16 mouse cellular contexts compared by ENCODE assay signal in the genomic region with DNA sequence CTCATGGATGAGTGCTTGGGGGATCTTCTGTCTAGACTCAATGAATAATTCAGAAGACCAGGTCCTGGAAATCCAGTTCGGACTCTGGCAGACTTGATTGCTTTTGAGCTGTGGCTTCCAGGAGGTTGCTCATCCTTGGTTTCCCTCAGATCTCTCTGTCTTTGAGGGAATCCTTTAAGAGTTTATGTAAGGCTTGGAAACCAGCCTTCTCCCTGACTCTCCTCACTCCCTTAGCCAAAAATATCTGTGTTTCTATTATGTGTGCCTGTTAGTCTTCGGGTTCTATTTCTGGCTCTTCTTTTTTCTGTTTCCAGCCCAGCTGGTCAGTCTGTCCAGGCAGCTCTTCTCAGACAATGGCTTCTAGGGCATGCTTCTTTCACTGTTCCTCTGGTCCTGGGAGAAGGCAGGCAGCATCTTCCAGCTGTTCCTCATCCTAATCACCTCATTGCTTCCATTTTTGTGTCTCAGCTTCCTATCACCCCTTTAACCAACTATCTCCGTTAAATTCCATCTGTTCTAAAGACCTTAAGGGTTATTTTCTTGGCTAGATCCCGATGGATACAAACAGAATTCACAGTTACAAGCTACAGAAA.
DNase-seq lines count a peak whose midpoint lies in the region; ATAC-seq and TF ChIP-seq lines count a peak whose summit lies in the region.
"Had no signal": no experiment of that assay in that cellular context is flagged by ENCODE, and none has a peak within 500 bp of the region (broad histone marks: within the 10 kb centered on the region; RNA-seq: fewer than 3 reads in every experiment).

No protein-coding gene starts in this region.

- H3K27ac ChIP-seq in heart, adult 2 months = peak overlapping the region; percentile 72
- H3K27ac ChIP-seq in heart, embryonic 11.5 days (ENCODE audit: low read depth, low read length) = no peak overlapping the region
- peak overlapping the region; percentile 41; the same call in 1 of the 2 replicates for H3K27ac ChIP-seq in heart, embryonic 13.5 days (replicated peaks)
- peak overlapping the region; percentile 68 for H3K27ac ChIP-seq in lung, embryonic 16.5 days (ENCODE audit: low read length)
- H3K27ac ChIP-seq in liver, embryonic 11.5 days (ENCODE audit: low read depth, low read length) = no peak overlapping the region
- H3K27ac ChIP-seq: embryonic facial prominence, embryonic 13.5 days; hindbrain, embryonic 14.5 days; intestine, embryonic 15.5 days; liver, embryonic 13.5 days; midbrain, embryonic 15.5 days had no signal

- peak in 1 of 2 experiments; percentile 15 for DNase-seq in heart, adult 2 months
- peak; percentile 74 for DNase-seq in brain, adult 2 months (ENCODE audit: low read depth, low spot score)
- DNase-seq in liver, embryonic 11.5 days (ENCODE audit: low spot score) = no peak
- DNase-seq in MN1 (ENCODE audit: low spot score) = no peak
- DNase-seq in B cell, adult 2 months = no peak
- DNase-seq: adrenal gland, postnatal 36 days; cerebellum, adult 8-10 months; liver, embryonic 13.5 days; thymus, postnatal 36 days had no signal

- no peak overlapping the region for H3K4me3 ChIP-seq in heart, adult 2 months
- H3K4me3 ChIP-seq in heart, embryonic 11.5 days (ENCODE audit: low read depth, low read length) = no peak overlapping the region
- H3K4me3 ChIP-seq in heart, embryonic 13.5 days = no peak overlapping the region
- no peak overlapping the region for H3K4me3 ChIP-seq in lung, embryonic 16.5 days (ENCODE audit: low read length)
- H3K4me3 ChIP-seq in liver, embryonic 11.5 days (ENCODE audit: low read depth, low read length) = no peak overlapping the region
- H3K4me3 ChIP-seq: embryonic facial prominence, embryonic 13.5 days; intestine, embryonic 15.5 days; liver, embryonic 13.5 days; midbrain, embryonic 15.5 days had no signal

- intact Hi-C loops in heart, adult 2 months (cut with DNase I) = no loop called here

- 44% methylated on average over 4 of the region's 4 CpGs for WGBS in heart, adult 2 months
- WGBS in heart, embryonic 11.5 days (ENCODE audit: insufficient replicate concordance) = 56% methylated on average over 4 of the region's 4 CpGs
- 48% methylated on average over 4 of the region's 4 CpGs for WGBS in heart, embryonic 13.5 days
- WGBS in lung, embryonic 16.5 days = 28% methylated on average over 4 of the region's 4 CpGs
- WGBS in liver, embryonic 11.5 days = 73% methylated on average over 4 of the region's 4 CpGs

- H3K9ac ChIP-seq in heart, adult 2 months (ENCODE audit: low read depth, low read length) = peak overlapping the region; percentile 28; the same call in 1 of the 2 replicates
- no peak overlapping the region for H3K9ac ChIP-seq in heart, embryonic 11.5 days (ENCODE audit: low read depth, low read length)
- no peak overlapping the region for H3K9ac ChIP-seq in heart, embryonic 13.5 days
- no peak overlapping the region for H3K9ac ChIP-seq in lung, embryonic 16.5 days (ENCODE audit: low read length)
- H3K9ac ChIP-seq in liver, embryonic 11.5 days (ENCODE audit: low read depth, low read length) = no peak overlapping the region
- H3K9ac ChIP-seq: embryonic facial prominence, embryonic 13.5 days; hindbrain, embryonic 14.5 days; intestine, embryonic 15.5 days; liver, embryonic 13.5 days; midbrain, embryonic 15.5 days had no signal

- no peaks in the 10 kb centered on the region for H3K27me3 ChIP-seq in heart, adult 2 months (ENCODE audit: control insufficient read depth, insufficient read depth, low read length)
- no peaks in the 10 kb centered on the region for H3K27me3 ChIP-seq in heart, embryonic 11.5 days (ENCODE audit: control insufficient read depth, insufficient read depth, low read length)
- H3K27me3 ChIP-seq in heart, embryonic 13.5 days (replicated peaks) = no peaks in the 10 kb centered on the region
- no peaks in the 10 kb centered on the region for H3K27me3 ChIP-seq in lung, embryonic 16.5 days (ENCODE audit: control insufficient read depth, insufficient read depth, low read depth, low read length)
- H3K27me3 ChIP-seq in liver, embryonic 11.5 days (replicated peaks; ENCODE audit: control insufficient read depth, insufficient read depth, low read length) = no peaks in the 10 kb centered on the region; the same call in 1 of the 2 replicates
- H3K27me3 ChIP-seq: embryonic facial prominence, embryonic 13.5 days; intestine, embryonic 15.5 days; liver, embryonic 13.5 days; midbrain, embryonic 15.5 days had no signal

- TF ChIP-seq EP300 in heart, adult 2 months (IDR thresholded peaks at IDR 0.05; ENCODE audit: insufficient read depth, low read depth, low read length) = no peak

- ATAC-seq in heart, embryonic 11.5 days (replicated peaks; ENCODE audit: insufficient number of reproducible peaks, low FRiP score, low TSS enrichment) = no peak
- ATAC-seq in heart, embryonic 13.5 days (ENCODE audit: extremely low read depth, insufficient number of reproducible peaks, low FRiP score, low TSS enrichment) = no peak
- peak; percentile 97 for ATAC-seq in lung, embryonic 16.5 days (ENCODE audit: low read depth)
- no peak for ATAC-seq in liver, embryonic 11.5 days (replicated peaks; ENCODE audit: low FRiP score)
- ATAC-seq: intestine, embryonic 15.5 days; midbrain, embryonic 15.5 days had no signal

- H3K36me3 ChIP-seq in heart, adult 2 months (ENCODE audit: control insufficient read depth, insufficient read depth, low read length) = peaks cover 3% of the 10 kb centered on the region; the same call in 1 of the 2 replicates
- no peaks in the 10 kb centered on the region for H3K36me3 ChIP-seq in heart, embryonic 11.5 days (ENCODE audit: control insufficient read depth, insufficient read depth, low read length)
- H3K36me3 ChIP-seq in heart, embryonic 13.5 days = no peaks in the 10 kb centered on the region
- H3K36me3 ChIP-seq in lung, embryonic 16.5 days (ENCODE audit: control insufficient read depth, insufficient read depth, low read length) = no peaks in the 10 kb centered on the region
- no peaks in the 10 kb centered on the region for H3K36me3 ChIP-seq in liver, embryonic 11.5 days (ENCODE audit: control insufficient read depth, insufficient read depth, low read length)
- H3K36me3 ChIP-seq: embryonic facial prominence, embryonic 13.5 days; intestine, embryonic 15.5 days; liver, embryonic 13.5 days; midbrain, embryonic 15.5 days had no signal

- H3K4me2 ChIP-seq in heart, embryonic 11.5 days = no peak overlapping the region
- H3K4me2 ChIP-seq in heart, embryonic 13.5 days = 0 out of 2 replicates have a peak overlapping the region, but pooled peaks have one; percentile 1
- no peak overlapping the region for H3K4me2 ChIP-seq in lung, embryonic 16.5 days (ENCODE audit: low read depth, low read length)
- H3K4me2 ChIP-seq in liver, embryonic 11.5 days = no peak overlapping the region
- H3K4me2 ChIP-seq: embryonic facial prominence, embryonic 13.5 days; hindbrain, embryonic 14.5 days; intestine, embryonic 15.5 days; liver, embryonic 13.5 days; midbrain, embryonic 15.5 days had no signal

- TF ChIP-seq POLR2A in heart, adult 2 months (IDR thresholded peaks at IDR 0.05; ENCODE audit: insufficient read depth, low read depth, low read length) = 0 out of 2 replicates have a peak, but pooled peaks have one; percentile 18

- no peaks in the 10 kb centered on the region for H3K9me3 ChIP-seq in heart, embryonic 11.5 days (replicated peaks; ENCODE audit: control insufficient read depth, low read length)
- H3K9me3 ChIP-seq in heart, embryonic 13.5 days = no peaks in the 10 kb centered on the region
- H3K9me3 ChIP-seq in lung, embryonic 16.5 days (ENCODE audit: control insufficient read depth, low read length) = no peaks in the 10 kb centered on the region
- no peaks in the 10 kb centered on the region for H3K9me3 ChIP-seq in liver, embryonic 11.5 days (ENCODE audit: control insufficient read depth, low read length)
- H3K9me3 ChIP-seq: embryonic facial prominence, embryonic 13.5 days; intestine, embryonic 15.5 days; liver, embryonic 13.5 days; midbrain, embryonic 15.5 days had no signal

- no peak for TF ChIP-seq CTCF in heart, adult 2 months (IDR thresholded peaks at IDR 0.05)

- H3K4me1 ChIP-seq in heart, adult 2 months (ENCODE audit: control insufficient read depth, insufficient read depth, low read length) = peaks cover 3% of the 10 kb centered on the region; the same call in 1 of the 2 replicates
- H3K4me1 ChIP-seq in heart, embryonic 11.5 days (ENCODE audit: control insufficient read depth, insufficient read depth, low read length) = peaks cover 4% of the 10 kb centered on the region
- H3K4me1 ChIP-seq in heart, embryonic 13.5 days = peaks cover 14% of the 10 kb centered on the region
- peaks cover 3% of the 10 kb centered on the region; the same call in 1 of the 2 replicates for H3K4me1 ChIP-seq in lung, embryonic 16.5 days (replicated peaks; ENCODE audit: control insufficient read depth, insufficient read depth, low read length)
- H3K4me1 ChIP-seq in liver, embryonic 11.5 days (replicated peaks; ENCODE audit: control insufficient read depth, insufficient read depth, low read length) = no peaks in the 10 kb centered on the region
- H3K4me1 ChIP-seq: embryonic facial prominence, embryonic 13.5 days; intestine, embryonic 15.5 days; liver, embryonic 13.5 days; midbrain, embryonic 15.5 days had no signal

- no peaks in the 10 kb centered on the region for H3K79me2 ChIP-seq in heart, adult 2 months (replicated peaks; ENCODE audit: control insufficient read depth, insufficient read depth, low read length)

Comparison
In these comparisons a context has a peak if more than half of its experiments do, and no peak if none do; other contexts are left out.
1. H3K27ac ChIP-seq: peak in heart, adult 2 months (single experiment), heart, embryonic 13.5 days (single experiment) and lung, embryonic 16.5 days (single experiment); none in heart, embryonic 11.5 days (single experiment) and liver, embryonic 11.5 days (single experiment).